Mouse (Mus musculus) left cerebral cortex, adult 18-20 months (tissue): ENCODE measurements at regions not wholly inside any gene's neighbourhood (a gene's known extent, or its start where the extent isn't known, plus 50 kb on each side); places are given as distances from the start of the nearest gene placed in this dataset.

Experiments used
- DNase-seq, 2 experiments: peaks; one replicate each; pipeline ENCODE4 v3.0.0; 2021 to 2022; ENCODE audit warnings: low spot score in 2 of 2, mixed read lengths in 1 of 2

- peak; percentile 10 to 46 for DNase-seq
Measured at GRCm38 (mm10) chr19:51482168-51482907, 781.8 kb upstream of the Ins1 start.
